Mouse (Mus musculus) heart, embryonic 16.5 days (tissue): ENCODE measurements at regions not wholly inside any gene's neighbourhood (a gene's known extent, or its start where the extent isn't known, plus 50 kb on each side); places are given as distances from the start of the nearest gene placed in this dataset.

Experiments
- ATAC-seq: fragments of 200-750 bp; cut with Nextera tagmentation; replicated peaks from 2 replicates; pipeline ENCODE4 v1.8.0; 2017; ENCODE audit warnings: moderate number of reproducible peaks; ENCODE audit not compliant: insufficient read depth, low FRiP score; ENCODE audit errors: extremely low read depth
- H3K27ac ChIP-seq: fragments of 300-500 bp; sonication (generic); 2 replicates; pipeline ENCODE4 v1.5.1; 2014; ENCODE audit warnings: mild to moderate bottlenecking, low read length, control low read depth, moderate library complexity
- H3K27me3 ChIP-seq: fragments of 300-500 bp; sonication (generic); 2 replicates; pipeline ENCODE4 v1.6.1; 2014; ENCODE audit warnings: low read length, mixed read lengths; ENCODE audit not compliant: control insufficient read depth, insufficient read depth
- H3K36me3 ChIP-seq: fragments of 300-500 bp; sonication (generic); 2 replicates; pipeline ENCODE4 v1.6.1; 2014; ENCODE audit not compliant: control insufficient read depth, insufficient read depth
- H3K4me1 ChIP-seq: fragments of 300-500 bp; sonication (generic); 2 replicates; pipeline ENCODE4 v1.6.1; 2014; ENCODE audit warnings: low read length, mixed read lengths; ENCODE audit not compliant: control insufficient read depth, insufficient read depth
- H3K4me2 ChIP-seq: fragments of 300-500 bp; sonication (generic); 2 replicates; pipeline ENCODE4 v1.6.1; 2014; ENCODE audit warnings: low read depth, mild to moderate bottlenecking, control low read depth, low read length
- H3K4me3 ChIP-seq: fragments of 300-500 bp; sonication (generic); 2 replicates; pipeline ENCODE4 v1.5.1; 2014; ENCODE audit warnings: mild to moderate bottlenecking, control low read depth, low read length
- H3K9ac ChIP-seq: fragments of 300-500 bp; sonication (generic); 2 replicates; pipeline ENCODE4 v1.6.1; 2014; ENCODE audit warnings: low read length, control low read depth
- H3K9me3 ChIP-seq: fragments of 300-500 bp; sonication (generic); replicated peaks from 2 replicates; pipeline ENCODE4 v1.6.1; 2016; ENCODE audit warnings: low read length; ENCODE audit not compliant: control insufficient read depth
- WGBS: fragments of 180-500 bp; shearing (Covaris S2); extraction: QIAGEN DNeasy Blood & Tissue Kit; methylation state at CpG from one replicate; pipeline ENCODE4 v1.1.7; 2014; 5-methylcytosine and 5-hydroxymethylcytosine counted together

DNA sequence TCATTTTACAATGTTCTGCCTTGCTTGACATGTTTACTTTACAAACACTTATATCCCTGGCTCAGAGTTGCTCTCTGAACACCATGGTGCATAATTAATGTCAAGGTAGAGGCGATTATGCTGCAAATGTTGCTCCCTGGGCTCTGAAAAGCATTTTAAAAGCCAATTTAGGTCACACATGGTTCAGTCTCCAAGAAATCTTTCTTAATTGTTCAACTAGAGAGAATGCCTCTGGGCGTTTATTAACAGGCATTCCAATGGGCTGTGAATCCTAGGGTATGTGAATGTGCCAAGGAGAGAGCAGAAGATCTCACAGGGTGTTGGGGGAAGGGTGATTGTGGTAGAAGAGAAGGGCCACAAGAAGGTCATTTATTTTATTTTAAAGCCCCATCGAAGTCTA is 260.7 kb upstream of the Sel1l start:
- 59% methylated on average over 3 of the region's 3 CpGs for WGBS
- H3K36me3 ChIP-seq = no peaks in the 10 kb centered on the region
- H3K4me1 ChIP-seq = no peaks in the 10 kb centered on the region
- H3K27me3 ChIP-seq = no peaks in the 10 kb centered on the region
- no peak overlapping the region for H3K9ac ChIP-seq
- no peak overlapping the region for H3K4me2 ChIP-seq
- no peak for ATAC-seq
- H3K4me3 ChIP-seq = no peak overlapping the region
- no peaks in the 10 kb centered on the region for H3K9me3 ChIP-seq
- H3K27ac ChIP-seq = no peak overlapping the region

DNA sequence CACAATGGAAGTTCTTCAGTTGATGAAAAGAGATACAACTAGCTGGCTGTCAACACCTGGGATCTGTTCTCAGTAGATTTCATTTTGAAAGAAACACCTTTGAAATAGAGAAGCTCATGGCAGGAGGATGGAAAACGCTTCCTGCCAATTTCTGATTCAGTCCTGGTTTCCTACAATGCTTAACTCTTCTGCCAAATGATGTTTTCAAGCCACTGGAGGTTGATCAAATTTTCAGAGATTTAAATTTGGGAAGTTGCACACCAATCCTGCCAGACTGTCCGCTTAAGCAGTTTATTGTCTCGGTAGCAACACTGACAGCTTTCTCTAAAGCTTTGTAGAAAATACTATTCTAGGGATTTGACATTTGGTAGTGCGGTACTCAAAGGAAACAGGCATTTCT is 251.1 kb upstream of the Sel1l start:
- Histone ChIP-seq H3K4me2 (no peak overlapping the region), H3K27ac (no peak overlapping the region), H3K36me3 (no peaks in the 10 kb centered on the region), H3K27me3 (no peaks in the 10 kb centered on the region), H3K4me1 (no peaks in the 10 kb centered on the region), H3K4me3 (no peak overlapping the region), H3K9me3 (no peaks in the 10 kb centered on the region), H3K9ac (no peak overlapping the region)
- ATAC-seq = no peak
- 70% methylated on average over 4 of the region's 4 CpGs for WGBS

DNA sequence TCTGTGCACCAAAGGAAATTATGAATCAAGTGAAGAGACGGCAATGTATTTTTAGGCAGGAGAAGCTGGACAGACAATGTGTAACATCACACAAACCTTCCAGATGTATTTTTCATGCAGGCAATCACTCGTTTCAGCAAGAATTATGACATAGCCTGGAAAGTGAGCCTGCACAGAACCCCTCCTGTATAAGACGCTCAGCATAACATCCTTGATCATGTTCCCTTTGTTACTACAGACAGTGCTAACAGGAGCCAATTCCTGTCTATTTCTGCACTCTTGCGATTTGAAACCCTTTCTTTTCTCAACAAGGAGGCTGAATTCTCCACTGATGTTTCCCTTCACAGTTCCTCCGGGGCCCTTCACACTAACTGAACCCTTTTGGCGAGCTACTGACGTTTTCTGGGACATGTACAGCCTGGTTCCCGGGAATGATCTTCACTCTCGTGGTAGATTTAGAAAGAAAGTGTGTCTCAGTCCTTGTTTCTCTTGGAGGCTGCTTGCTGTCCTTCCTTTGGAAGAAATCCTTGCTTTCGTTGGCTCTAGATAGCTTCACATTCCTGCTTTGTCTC is 243.9 kb upstream of the Sel1l start:
- ATAC-seq = no peak
- 63% methylated on average over 10 of the region's 10 CpGs for WGBS
- Histone ChIP-seq H3K36me3 (no peaks in the 10 kb centered on the region), H3K4me1 (no peaks in the 10 kb centered on the region), H3K9ac (no peak overlapping the region), H3K9me3 (no peaks in the 10 kb centered on the region), H3K4me2 (no peak overlapping the region), H3K27ac (no peak overlapping the region), H3K4me3 (no peak overlapping the region), H3K27me3 (no peaks in the 10 kb centered on the region)

DNA sequence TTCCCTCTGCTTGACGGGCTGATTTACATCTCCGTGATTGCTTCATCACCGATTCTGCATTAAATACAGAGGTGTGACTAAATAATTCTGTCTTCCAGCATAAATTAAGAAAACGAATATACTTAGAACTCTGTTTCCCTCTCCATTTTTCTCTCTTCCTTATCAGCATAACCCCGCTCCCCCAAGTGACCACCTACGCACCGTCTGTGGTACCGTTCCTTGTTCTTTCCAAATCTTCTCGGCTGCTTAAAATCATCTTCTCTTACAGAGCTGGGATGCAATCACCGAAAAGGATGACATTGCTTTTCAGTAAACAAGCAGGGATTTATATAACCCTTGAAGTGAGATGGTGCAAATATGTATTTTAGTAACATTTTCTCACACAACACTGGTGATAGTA is 224.3 kb upstream of the Sel1l start:
- Histone ChIP-seq H3K27me3 (no peaks in the 10 kb centered on the region), H3K9ac (no peak overlapping the region), H3K9me3 (no peaks in the 10 kb centered on the region), H3K27ac (no peak overlapping the region), H3K4me2 (no peak overlapping the region), H3K36me3 (no peaks in the 10 kb centered on the region), H3K4me1 (no peaks in the 10 kb centered on the region), H3K4me3 (no peak overlapping the region)
- no peak for ATAC-seq
- 81% methylated on average over 10 of the region's 10 CpGs for WGBS

DNA sequence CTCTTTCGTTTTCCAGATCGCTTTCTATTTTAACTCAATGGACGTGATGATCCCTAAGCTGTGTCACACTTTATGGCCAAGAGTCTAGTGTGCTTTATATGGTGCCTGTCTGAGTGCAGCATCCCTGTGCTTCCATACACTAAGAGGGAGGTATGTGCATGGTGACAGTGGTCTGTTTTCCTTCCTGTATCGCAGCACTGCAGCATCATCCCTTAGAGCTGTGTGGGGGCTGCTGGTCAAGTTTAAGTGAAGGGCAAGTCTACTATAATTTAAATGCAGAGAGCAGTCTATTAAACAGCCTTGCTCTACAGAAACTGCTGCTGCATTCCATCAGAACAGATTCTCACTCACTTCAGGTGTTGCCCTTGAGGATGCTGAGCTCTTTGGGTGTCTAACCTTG is 213.8 kb upstream of the Sel1l start:
- Histone ChIP-seq H3K4me3 (no peak overlapping the region), H3K9me3 (no peaks in the 10 kb centered on the region), H3K9ac (no peak overlapping the region), H3K27ac (no peak overlapping the region), H3K4me1 (peaks cover 3% of the 10 kb centered on the region), H3K27me3 (no peaks in the 10 kb centered on the region), H3K4me2 (no peak overlapping the region), H3K36me3 (no peaks in the 10 kb centered on the region)
- 70% methylated on average over 4 of the region's 4 CpGs for WGBS
- ATAC-seq = no peak

DNA sequence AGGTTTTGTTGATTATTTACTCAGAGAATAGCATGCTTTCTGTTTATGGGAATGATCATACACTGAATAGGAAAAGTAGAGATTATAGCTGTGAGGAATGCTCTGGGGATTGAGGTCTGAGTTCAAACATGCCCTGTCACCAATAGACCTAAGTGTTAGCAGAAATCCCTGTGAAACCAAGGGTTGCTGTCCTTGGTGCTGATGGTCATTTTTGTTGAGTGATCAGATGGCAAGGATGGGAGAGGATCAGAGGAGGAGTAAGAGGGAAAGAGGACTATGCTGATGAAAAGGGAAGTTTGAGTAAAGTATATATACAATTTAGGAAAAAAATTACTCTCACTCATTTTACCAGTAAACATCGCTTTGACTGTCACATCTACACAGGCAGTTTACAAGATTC is 191.5 kb upstream of the Sel1l start:
- no peaks in the 10 kb centered on the region for H3K27me3 ChIP-seq
- H3K4me2 ChIP-seq = no peak overlapping the region
- H3K9ac ChIP-seq = no peak overlapping the region
- no peaks in the 10 kb centered on the region for H3K9me3 ChIP-seq
- WGBS = 71% methylated on average over 1 of the region's 1 CpGs
- no peak for ATAC-seq
- no peaks in the 10 kb centered on the region for H3K36me3 ChIP-seq
- no peaks in the 10 kb centered on the region for H3K4me1 ChIP-seq
- no peak overlapping the region for H3K27ac ChIP-seq
- no peak overlapping the region for H3K4me3 ChIP-seq

DNA sequence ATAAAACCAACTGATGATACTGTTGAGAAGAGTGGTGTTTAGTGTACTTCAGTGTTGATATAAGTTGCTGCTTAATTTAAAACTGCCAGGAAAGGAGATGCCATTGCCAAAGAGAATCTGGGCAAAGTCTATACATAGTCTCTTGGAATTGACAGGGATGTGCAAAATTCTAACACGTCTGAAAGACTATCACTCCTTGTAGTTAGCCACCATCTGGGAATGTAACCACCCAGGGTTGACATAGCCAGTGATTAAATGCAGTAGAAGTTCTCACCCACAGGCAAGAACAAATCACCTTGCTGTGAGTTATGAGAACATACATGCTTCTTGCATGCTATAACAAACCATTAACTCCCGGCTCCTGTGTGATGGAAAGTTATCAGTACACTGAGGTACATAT is 180.2 kb upstream of the Sel1l start:
- 65% methylated on average over 2 of the region's 2 CpGs for WGBS
- H3K27me3 ChIP-seq = no peaks in the 10 kb centered on the region
- ATAC-seq = no peak
- no peaks in the 10 kb centered on the region for H3K36me3 ChIP-seq
- no peak overlapping the region for H3K27ac ChIP-seq
- H3K4me1 ChIP-seq = no peaks in the 10 kb centered on the region
- H3K9me3 ChIP-seq = no peaks in the 10 kb centered on the region
- H3K9ac ChIP-seq = no peak overlapping the region
- H3K4me3 ChIP-seq = no peak overlapping the region
- no peak overlapping the region for H3K4me2 ChIP-seq

DNA sequence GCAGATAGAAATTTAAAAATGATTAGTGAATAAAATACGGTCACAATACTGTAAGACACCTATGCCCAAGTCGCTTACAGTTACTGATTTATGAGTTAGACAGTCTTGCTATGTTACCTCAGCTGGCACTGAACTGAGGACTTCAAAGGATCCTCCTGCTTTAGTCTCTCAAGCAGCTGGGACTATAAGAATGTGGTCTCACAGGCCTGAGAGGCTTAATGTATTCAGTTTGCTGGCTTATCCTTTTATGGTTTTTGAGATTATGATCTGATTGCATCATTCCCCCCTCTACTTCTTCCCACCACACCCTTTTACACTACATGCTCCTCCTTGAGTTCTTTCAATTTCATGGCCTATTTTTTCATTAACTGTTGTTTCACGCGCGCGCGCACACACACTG is 179.4 kb upstream of the Sel1l start:
- H3K36me3 ChIP-seq = no peaks in the 10 kb centered on the region
- H3K4me1 ChIP-seq = no peaks in the 10 kb centered on the region
- ATAC-seq = no peak
- no peak overlapping the region for H3K27ac ChIP-seq
- WGBS = 86% methylated on average over 7 of the region's 7 CpGs
- H3K9ac ChIP-seq = no peak overlapping the region
- no peak overlapping the region for H3K4me3 ChIP-seq
- H3K27me3 ChIP-seq = no peaks in the 10 kb centered on the region
- no peak overlapping the region for H3K4me2 ChIP-seq
- no peaks in the 10 kb centered on the region for H3K9me3 ChIP-seq

DNA sequence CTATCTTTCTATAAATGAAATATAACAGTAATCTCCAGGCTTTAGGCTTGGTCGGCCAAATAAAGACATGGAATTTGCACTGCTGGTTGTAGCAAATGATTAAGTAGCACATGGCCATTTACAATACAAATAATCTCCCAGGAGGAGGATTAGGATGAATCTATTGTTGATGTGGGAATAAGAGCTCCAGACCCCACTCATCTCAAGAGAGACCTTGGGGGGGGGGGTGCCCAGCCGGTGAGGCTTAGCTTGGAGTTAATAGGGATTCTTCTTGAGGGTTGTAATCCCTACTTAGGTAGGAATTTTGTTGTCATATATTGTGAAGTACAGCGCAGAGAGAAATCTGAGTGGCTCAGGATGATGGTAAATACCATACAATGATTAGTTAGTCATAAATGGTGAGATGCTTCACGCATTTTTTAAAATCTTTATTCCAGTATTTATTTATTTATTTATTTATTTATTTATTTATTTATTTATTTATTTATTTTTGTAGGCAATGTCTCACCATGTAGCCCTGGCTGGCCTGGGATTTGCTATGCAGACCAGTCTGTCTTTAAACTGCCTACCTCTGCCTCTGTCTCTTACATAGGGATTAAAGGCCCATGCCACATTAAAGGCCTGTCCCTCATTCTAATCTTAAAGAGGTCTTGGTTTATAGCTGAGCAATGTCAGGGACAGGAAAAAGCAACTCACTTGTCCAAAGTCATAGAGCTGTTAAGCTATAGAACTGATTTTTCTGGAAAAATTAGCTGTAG is 175.7 kb upstream of the Sel1l start:
- Histone ChIP-seq H3K4me1 (no peaks in the 10 kb centered on the region), H3K4me2 (no peak overlapping the region), H3K27me3 (no peaks in the 10 kb centered on the region), H3K9me3 (no peaks in the 10 kb centered on the region), H3K4me3 (no peak overlapping the region), H3K36me3 (no peaks in the 10 kb centered on the region), H3K27ac (no peak overlapping the region), H3K9ac (no peak overlapping the region)
- 78% methylated on average over 4 of the region's 4 CpGs for WGBS
- ATAC-seq = no peak
